Mouse (Mus musculus): ENCODE measurements at regions not wholly inside any gene's neighbourhood (a gene's known extent, or its start where the extent isn't known, plus 50 kb on each side); places are given as distances from the start of the nearest gene placed in this dataset.

- peak; percentile 79 for ATAC-seq (replicated peaks; ENCODE audit: poor library complexity, severe bottlenecking)
These were observed 59.5 kb upstream of the Pitx1 start for GRCm38 (mm10) chr13:55895505-55895904.

GRCm38 (mm10) chr13:55893154-55894018, 57.4 kb upstream of the Pitx1 start:
- no peak for ATAC-seq (replicated peaks; ENCODE audit: poor library complexity, severe bottlenecking)

- ATAC-seq (replicated peaks; ENCODE audit: poor library complexity, severe bottlenecking) = peak; percentile 68
These were observed 56.3 kb upstream of the Pitx1 start for GRCm38 (mm10) chr13:55892250-55892649.

- ATAC-seq (replicated peaks; ENCODE audit: poor library complexity, severe bottlenecking) = no peak
These were observed 51.2 kb upstream of the Pitx1 start for GRCm38 (mm10) chr13:55887099-55887736.
